Mouse (Mus musculus) liver, embryonic 14.5 days (tissue): Measurements from ENCODE around the gene Bcar3. TPM values are rescaled to one million over a fixed set of nuclear protein-coding genes. Genes with fewer than 3 reads are reported as not detected.

ENCODE experiments used
- ATAC-seq: fragments of 200-750 bp; cut with Nextera tagmentation; 2 replicates; pipeline ENCODE4 v1.8.0; 2017; ENCODE audit warnings: moderate number of reproducible peaks, mild to moderate bottlenecking, moderate library complexity; ENCODE audit not compliant: insufficient read depth
- DNase-seq, 3 experiments: peaks; one replicate each; pipeline ENCODE4 v3.0.0-alpha.2; 2012 to 2013; ENCODE audit warnings: low read depth in 3 of 3, low spot score in 3 of 3
- H3K27ac ChIP-seq: fragments of 300-500 bp; sonication (generic); 2 replicates; pipeline ENCODE4 v1.5.1; 2014; ENCODE audit warnings: moderate library complexity, mild to moderate bottlenecking, control low read depth, inconsistent platforms
- H3K27me3 ChIP-seq: fragments of 300-500 bp; sonication (generic); 2 replicates; pipeline ENCODE4 v1.6.1; 2014; ENCODE audit warnings: mild to moderate bottlenecking, low read length, moderate library complexity; ENCODE audit not compliant: control insufficient read depth, insufficient read depth
- H3K36me3 ChIP-seq: fragments of 300-500 bp; sonication (generic); replicated peaks from 2 replicates; pipeline ENCODE4 v1.6.1; 2014; ENCODE audit warnings: low read depth; ENCODE audit not compliant: control insufficient read depth, insufficient read depth
- H3K4me1 ChIP-seq, 2 experiments: fragments of 200-500 bp in 1 of 2; fragments of 300-500 bp in 1 of 2; sonication (generic) in 1 of 2; replicated peaks; 2 replicates each; pipeline ENCODE4 v1.6.1; 2012 to 2014; ENCODE audit warnings: antibody characterized with exemption in 1 of 2, inconsistent platforms in 1 of 2, low read length in 1 of 2; ENCODE audit not compliant: control insufficient read depth in 2 of 2, insufficient read depth in 2 of 2
- H3K4me2 ChIP-seq: fragments of 300-500 bp; sonication (generic); 2 replicates; pipeline ENCODE4 v1.6.1; 2014; ENCODE audit warnings: low read depth, mild to moderate bottlenecking, control low read depth, moderate library complexity
- H3K4me3 ChIP-seq, 2 experiments: fragments of 200-500 bp in 1 of 2; fragments of 300-500 bp in 1 of 2; sonication (generic) in 1 of 2; 2 replicates each; pipeline ENCODE4 v1.5.1; 2012 to 2014; ENCODE audit warnings: low read depth in 2 of 2, low read length in 2 of 2, mild to moderate bottlenecking in 2 of 2, control low read depth in 1 of 2, inconsistent platforms in 1 of 2, moderate library complexity in 1 of 2; ENCODE audit not compliant: insufficient read depth in 1 of 2
- H3K9ac ChIP-seq: fragments of 300-500 bp; sonication (generic); replicated peaks from 2 replicates; pipeline ENCODE4 v1.6.1; 2014; ENCODE audit warnings: mild to moderate bottlenecking, control low read depth, moderate library complexity
- H3K9me3 ChIP-seq: fragments of 300-500 bp; sonication (generic); 2 replicates; pipeline ENCODE4 v1.6.1; 2016; ENCODE audit warnings: low read length, mixed read lengths; ENCODE audit not compliant: control insufficient read depth
- CTCF ChIP-seq: IDR thresholded peaks from 2 replicates; pipeline ENCODE4 v1.5.1; 2016; ENCODE audit warnings: antibody characterized with exemption, low read depth, control low read depth
- EP300 ChIP-seq: IDR thresholded peaks from 2 replicates; pipeline ENCODE4 v1.6.1; 2016; ENCODE audit warnings: antibody characterized with exemption, low read depth
- WGBS: fragments of 180-500 bp; shearing (Covaris S2); extraction: QIAGEN DNeasy Blood & Tissue Kit; methylation state at CpG from one replicate; pipeline ENCODE4 v1.1.7; 2014; ENCODE audit not compliant: insufficient replicate concordance; 5-methylcytosine and 5-hydroxymethylcytosine counted together
- polyA plus RNA-seq, 2 experiments: library from polyadenylated mRNA; depleted of rRNA in 1 of 2; stranded (reverse) in 1 of 2; unstranded in 1 of 2; fragments of >200 nt; fragmentation: Nextera tagmentation in 1 of 2; extraction: Ambion mirVana in 1 of 2; gene quantifications; 2 replicates each; pipeline versions ENCODE4 v1.2.1 to v1.2.3; 2012 to 2014

Bcar3 gene
- polyA plus RNA-seq, 2 experiments: 3.1 to 3.5 TPM

DNA sequence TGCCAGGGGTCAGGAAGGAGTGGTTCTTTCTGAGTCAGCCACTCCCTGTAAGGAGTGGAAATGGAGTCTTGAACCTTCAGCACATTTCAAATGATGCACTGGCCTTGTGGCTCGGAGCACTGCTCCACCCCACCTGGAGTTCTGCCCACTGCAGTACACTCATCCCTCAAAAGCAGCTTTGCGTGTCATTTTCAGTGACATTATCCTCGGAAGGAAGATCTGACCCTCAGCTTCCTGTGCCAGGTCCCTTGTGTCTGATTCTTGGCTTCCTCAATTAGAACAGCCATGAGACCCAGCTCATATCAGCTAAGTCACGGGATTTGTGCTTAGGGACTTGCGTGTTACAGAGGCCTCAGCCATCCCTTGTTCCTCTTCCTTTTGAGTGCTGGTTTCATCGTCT lies 203.9 kb downstream of the Bcar3 start:
- Histone ChIP-seq H3K27ac (no peak overlapping the region), H3K4me2 (no peak overlapping the region), H3K36me3 (no peaks in the 10 kb centered on the region), H3K4me3 (no peak overlapping the region), H3K9ac (no peak overlapping the region), H3K9me3 (no peaks in the 10 kb centered on the region), H3K4me1 (0 out of 4 replicates have a peak, but pooled peaks cover 0 to 1% of the 10 kb centered on the region in 2 experiments), H3K27me3 (no peaks in the 10 kb centered on the region)
- no peak for TF ChIP-seq EP300
- TF ChIP-seq CTCF: no peak
- DNase-seq (no peak), ATAC-seq (no peak)
- WGBS: 42% methylated on average over 6 of the region's 6 CpGs

DNA sequence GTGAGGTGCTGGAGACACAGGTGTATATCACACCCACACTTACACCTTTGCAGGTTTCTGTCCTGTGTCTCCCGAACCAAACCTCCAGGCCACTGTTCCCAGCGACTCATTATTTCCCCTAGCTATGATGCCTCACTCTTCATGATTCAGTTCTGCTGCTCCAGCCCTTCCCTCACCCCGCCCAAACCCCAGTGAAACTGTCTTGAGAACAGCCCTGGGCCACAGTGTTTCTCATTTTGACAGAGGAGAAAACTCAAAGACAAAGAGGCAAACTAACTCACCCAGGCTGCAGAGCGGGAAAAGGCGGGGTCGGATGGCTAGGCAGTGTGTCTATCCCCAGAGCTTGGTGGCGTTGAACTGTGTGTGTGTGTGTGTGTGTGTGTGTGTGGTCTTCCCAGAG lies 204.6 kb downstream of the Bcar3 start:
- Histone ChIP-seq H3K9ac (no peak overlapping the region), H3K36me3 (no peaks in the 10 kb centered on the region), H3K27me3 (no peaks in the 10 kb centered on the region), H3K4me3 (no peak overlapping the region), H3K4me1 (0 out of 4 replicates have a peak, but pooled peaks cover 0 to 1% of the 10 kb centered on the region in 2 experiments), H3K9me3 (no peaks in the 10 kb centered on the region), H3K4me2 (no peak overlapping the region), H3K27ac (no peak overlapping the region)
- 58% methylated on average over 7 of the region's 7 CpGs for WGBS
- TF ChIP-seq CTCF: no peak
- TF ChIP-seq EP300: no peak
- no peak for DNase-seq
- ATAC-seq: no peak

- no peaks in the 10 kb centered on the region for H3K9me3 ChIP-seq
- no peaks in the 10 kb centered on the region for H3K27me3 ChIP-seq
- no peak for DNase-seq
- 0 out of 4 replicates have a peak, but pooled peaks cover 0 to 1% of the 10 kb centered on the region in 2 experiments for H3K4me1 ChIP-seq
- no peak overlapping the region for H3K27ac ChIP-seq
- no peak overlapping the region for H3K9ac ChIP-seq
- 64% methylated on average over 6 of the region's 6 CpGs for WGBS
- no peak for TF ChIP-seq EP300
- no peak for TF ChIP-seq CTCF
- no peaks in the 10 kb centered on the region for H3K36me3 ChIP-seq
- no peak overlapping the region for H3K4me2 ChIP-seq
- no peak for ATAC-seq
- no peak overlapping the region for H3K4me3 ChIP-seq
Measured at GRCm38 (mm10) chr3:122499647-122500046, 205.7 kb downstream of the Bcar3 start.

GRCm38 (mm10) chr3:122500929-122501328 lies 207.0 kb downstream of the Bcar3 start:
- Histone ChIP-seq H3K9me3 (no peaks in the 10 kb centered on the region), H3K27ac (no peak overlapping the region), H3K27me3 (no peaks in the 10 kb centered on the region), H3K4me3 (no peak overlapping the region), H3K9ac (no peak overlapping the region), H3K36me3 (no peaks in the 10 kb centered on the region), H3K4me2 (no peak overlapping the region), H3K4me1 (0 out of 4 replicates have a peak, but pooled peaks cover 0 to 1% of the 10 kb centered on the region in 2 experiments)
- WGBS: 58% methylated on average over 9 of the region's 9 CpGs
- no peak for DNase-seq
- TF ChIP-seq EP300 (no peak), CTCF (no peak)
- ATAC-seq: peak; percentile 21; the same call in 1 of the 2 replicates

GRCm38 (mm10) chr3:122506343-122506916 lies 212.5 kb downstream of the Bcar3 start:
- no peaks in the 10 kb centered on the region for H3K36me3 ChIP-seq
- H3K27ac ChIP-seq: no peak overlapping the region
- no peaks in the 10 kb centered on the region for H3K27me3 ChIP-seq
- 63% methylated on average over 10 of the region's 10 CpGs for WGBS
- no peak for TF ChIP-seq EP300
- no peak for TF ChIP-seq CTCF
- H3K4me1 ChIP-seq: peaks cover 0 to 15% of the 10 kb centered on the region in 2 experiments; a peak in 2 of 4 replicates
- DNase-seq (no peak), ATAC-seq (no peak)
- no peak overlapping the region for H3K4me2 ChIP-seq
- H3K9me3 ChIP-seq: no peaks in the 10 kb centered on the region
- H3K4me3 ChIP-seq: no peak overlapping the region
- no peak overlapping the region for H3K9ac ChIP-seq
